Mouse (Mus musculus): ENCODE data around the gene Ppp1ca. TPM values are rescaled to one million over a fixed set of nuclear protein-coding genes. Genes with fewer than 3 reads are reported as not detected.
A peak's percentile ranks its signal among the peaks of the same experiment; 100 is the strongest.

The Ppp1ca gene
- polyA plus RNA-seq, 1 experiment from 2014 or later = 1,005 TPM

- peaks cover 62% of the 10 kb centered on the region for H3K4me1 ChIP-seq (replicated peaks)
- peaks cover 91% of the 10 kb centered on the region for H3K27me3 ChIP-seq (ENCODE audit: insufficient read depth, poor library complexity, severe bottlenecking)
- no peaks in the 10 kb centered on the region for H3K9me3 ChIP-seq
- peak within 1 kb of the TSS; percentile 87 for H3K27ac ChIP-seq
- under 1% methylated on average over 49 of the region's 49 CpGs for whole genome bisulfite sequencing
- peak; percentile 57 for DNase-seq (ENCODE audit: low spot score)
- H3K4me3 ChIP-seq = peak within 1 kb of the TSS; percentile 70
- H3K36me3 ChIP-seq = no peaks in the 10 kb centered on the region
Measured at GRCm38 (mm10) chr19:4214071-4214770, 22.4 kb downstream of the Ppp1ca start, which contains the start of the genes Clcf1 and AC109138.7. Clcf1 (plus strand) TSS chr19:4214238. AC109138.7 (plus strand) TSS chr19:4214357.

DNA sequence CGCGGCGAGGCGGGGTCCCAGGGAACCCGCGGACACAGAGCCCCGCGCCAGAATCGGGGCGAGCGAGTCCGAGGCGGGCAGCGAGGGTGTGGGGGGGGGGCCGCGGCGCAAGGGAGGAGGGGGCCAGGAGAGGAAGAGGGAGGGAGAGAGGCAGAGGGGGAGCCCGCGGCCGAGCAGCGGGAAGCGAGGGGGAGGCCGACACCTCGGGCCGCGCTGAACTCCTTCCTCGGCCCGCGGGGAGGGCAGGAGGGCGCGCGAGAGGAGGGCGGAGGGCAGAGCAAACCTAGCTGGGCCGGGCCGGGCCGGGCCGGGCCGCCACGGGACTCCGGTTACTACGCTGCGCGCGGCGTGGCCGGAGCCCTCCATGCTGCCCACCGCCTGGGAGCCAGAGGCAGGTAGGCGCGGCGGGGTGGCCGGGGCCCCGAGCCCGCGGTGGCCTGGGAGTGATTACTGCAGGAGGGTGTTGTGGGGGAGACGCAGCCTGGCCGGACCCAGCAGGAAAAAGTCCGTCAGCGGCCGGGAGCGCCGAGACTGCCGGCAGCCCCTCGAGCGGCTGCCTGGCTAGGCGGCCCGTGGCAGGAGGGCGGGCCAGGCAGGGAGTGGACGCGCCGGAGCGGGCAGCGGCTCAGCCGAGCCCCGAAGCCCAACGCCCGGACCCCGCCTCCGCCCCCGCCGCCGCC, 23.0 kb downstream of the Ppp1ca start:
- Histone ChIP-seq H3K4me3 (peak overlapping the region; percentile 70), H3K27ac (peak overlapping the region; percentile 87), H3K27me3 (ENCODE audit: insufficient read depth, poor library complexity, severe bottlenecking) (peaks cover 92% of the 10 kb centered on the region), H3K4me1 (replicated peaks) (peaks cover 62% of the 10 kb centered on the region), H3K36me3 (no peaks in the 10 kb centered on the region), H3K9me3 (no peaks in the 10 kb centered on the region)
- WGBS = under 1% methylated on average over 78 of the region's 81 CpGs
- peak; percentile 64 for DNase-seq (ENCODE audit: low spot score)

GRCm38 (mm10) chr19:4215451-4215840, 23.6 kb downstream of the Ppp1ca start:
- WGBS = 4% methylated on average over 16 of the region's 21 CpGs
- peaks cover 62% of the 10 kb centered on the region for H3K4me1 ChIP-seq (replicated peaks)
- H3K4me3 ChIP-seq = peak overlapping the region; percentile 70
- peaks cover 93% of the 10 kb centered on the region for H3K27me3 ChIP-seq (ENCODE audit: insufficient read depth, poor library complexity, severe bottlenecking)
- peak overlapping the region; percentile 87 for H3K27ac ChIP-seq
- H3K9me3 ChIP-seq = no peaks in the 10 kb centered on the region
- no peak for DNase-seq (ENCODE audit: low spot score)
- no peaks in the 10 kb centered on the region for H3K36me3 ChIP-seq

GRCm38 (mm10) chr19:4216041-4216685, 24.3 kb downstream of the Ppp1ca start:
- peak overlapping the region; percentile 70; the same call in 1 of the 2 replicates for H3K4me3 ChIP-seq
- peaks cover 67% of the 10 kb centered on the region for H3K4me1 ChIP-seq (replicated peaks)
- H3K9me3 ChIP-seq = no peaks in the 10 kb centered on the region
- DNase-seq (ENCODE audit: low spot score) = peak; percentile 51
- H3K27me3 ChIP-seq (ENCODE audit: insufficient read depth, poor library complexity, severe bottlenecking) = peaks cover 87% of the 10 kb centered on the region
- WGBS = 19% methylated on average over 14 of the region's 14 CpGs
- H3K27ac ChIP-seq = no peak overlapping the region
- no peaks in the 10 kb centered on the region for H3K36me3 ChIP-seq

GRCm38 (mm10) chr19:4217140-4217539, 25.3 kb downstream of the Ppp1ca start:
- WGBS = 15% methylated on average over 5 of the region's 5 CpGs

DNA sequence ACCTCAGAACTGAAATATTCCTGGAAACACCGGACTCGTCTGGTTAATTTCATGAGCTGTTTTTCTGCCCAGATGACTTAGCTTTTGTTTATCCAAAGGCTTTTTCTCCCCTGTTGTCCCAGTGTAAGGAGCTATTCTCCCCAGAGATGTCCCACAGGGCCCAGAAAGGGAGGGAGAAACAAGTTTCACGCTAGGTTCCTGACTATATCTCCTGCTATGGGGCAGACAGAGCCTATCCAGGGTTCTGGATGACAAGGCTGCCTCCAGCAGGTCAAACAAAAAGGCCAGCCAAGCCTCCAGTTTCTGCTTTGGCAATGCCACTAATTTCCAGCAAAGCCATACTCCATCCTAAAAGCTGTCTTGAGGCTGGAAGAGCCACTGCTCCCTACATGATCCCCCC, 26.0 kb downstream of the Ppp1ca start:
- Histone ChIP-seq H3K4me3 (no peak overlapping the region), H3K9me3 (no peaks in the 10 kb centered on the region), H3K4me1 (replicated peaks) (peaks cover 57% of the 10 kb centered on the region), H3K27me3 (ENCODE audit: insufficient read depth, poor library complexity, severe bottlenecking) (peaks cover 79% of the 10 kb centered on the region), H3K36me3 (no peaks in the 10 kb centered on the region), H3K27ac (no peak overlapping the region)
- DNase-seq (ENCODE audit: low spot score) = no peak
- 48% methylated on average over 3 of the region's 3 CpGs for WGBS

More at GRCm38 (mm10) chr19:4217140-4217539, 25.3 kb downstream of the Ppp1ca start:
- H3K4me3 ChIP-seq = no peak overlapping the region
- no peaks in the 10 kb centered on the region for H3K36me3 ChIP-seq
- no peaks in the 10 kb centered on the region for H3K9me3 ChIP-seq
- H3K27me3 ChIP-seq (ENCODE audit: insufficient read depth, poor library complexity, severe bottlenecking) = peaks cover 84% of the 10 kb centered on the region
- no peak for DNase-seq (ENCODE audit: low spot score)
- H3K4me1 ChIP-seq (replicated peaks) = peaks cover 59% of the 10 kb centered on the region
- no peak overlapping the region for H3K27ac ChIP-seq

DNA sequence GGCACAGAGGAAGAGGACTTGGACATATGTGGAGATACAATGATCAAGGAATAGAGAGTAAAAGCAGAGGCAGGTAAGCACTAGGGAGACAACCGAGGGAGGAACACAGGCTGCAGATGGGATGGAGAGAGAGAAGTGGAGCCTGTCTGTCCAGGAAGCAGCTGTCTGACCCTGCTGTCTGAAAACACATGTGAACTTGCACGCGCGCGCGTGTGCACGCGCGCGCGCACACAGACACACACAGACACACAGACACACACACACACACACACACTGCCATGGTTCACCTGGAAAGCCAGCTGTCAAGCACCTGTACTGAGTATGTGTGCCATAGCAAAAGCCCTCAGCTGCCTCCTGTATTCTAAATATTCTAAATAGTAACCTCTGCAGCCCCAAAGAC, 26.4 kb downstream of the Ppp1ca start:
- Histone ChIP-seq H3K9me3 (no peaks in the 10 kb centered on the region), H3K4me1 (replicated peaks) (peaks cover 53% of the 10 kb centered on the region), H3K36me3 (no peaks in the 10 kb centered on the region), H3K27ac (no peak overlapping the region), H3K4me3 (no peak overlapping the region), H3K27me3 (ENCODE audit: insufficient read depth, poor library complexity, severe bottlenecking) (peaks cover 75% of the 10 kb centered on the region)
- WGBS = 93% methylated on average over 11 of the region's 11 CpGs
- DNase-seq (ENCODE audit: low spot score) = no peak

GRCm38 (mm10) chr19:4218784-4219183, 26.9 kb downstream of the Ppp1ca start:
- Histone ChIP-seq H3K4me3 (no peak overlapping the region), H3K36me3 (no peaks in the 10 kb centered on the region), H3K27me3 (ENCODE audit: insufficient read depth, poor library complexity, severe bottlenecking) (peaks cover 70% of the 10 kb centered on the region), H3K4me1 (replicated peaks) (peaks cover 48% of the 10 kb centered on the region), H3K9me3 (no peaks in the 10 kb centered on the region), H3K27ac (no peak overlapping the region)
- 74% methylated on average over 1 of the region's 1 CpGs for WGBS
- no peak for DNase-seq (ENCODE audit: low spot score)

DNA sequence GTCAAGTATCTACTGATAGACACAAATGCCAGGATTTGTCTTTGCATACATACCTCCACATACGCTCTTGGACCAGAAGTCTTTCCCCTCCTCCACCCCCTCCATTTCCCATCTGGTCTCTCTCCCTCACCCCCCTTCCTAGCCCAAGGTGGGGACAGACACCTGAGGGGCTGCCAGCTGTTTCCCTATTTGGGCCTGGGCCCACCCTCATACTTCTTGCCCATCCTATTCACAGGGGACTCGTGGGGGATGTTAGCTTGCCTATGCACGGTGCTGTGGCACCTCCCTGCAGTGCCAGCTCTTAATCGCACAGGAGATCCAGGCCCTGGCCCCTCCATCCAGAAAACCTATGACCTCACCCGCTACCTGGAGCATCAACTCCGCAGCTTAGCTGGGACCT, 28.1 kb downstream of the Ppp1ca start:
- Histone ChIP-seq H3K4me1 (replicated peaks) (peaks cover 37% of the 10 kb centered on the region), H3K27ac (no peak overlapping the region), H3K4me3 (no peak overlapping the region), H3K9me3 (no peaks in the 10 kb centered on the region), H3K27me3 (ENCODE audit: insufficient read depth, poor library complexity, severe bottlenecking) (peaks cover 58% of the 10 kb centered on the region), H3K36me3 (no peaks in the 10 kb centered on the region)
- DNase-seq (ENCODE audit: low spot score) = no peak
- 83% methylated on average over 6 of the region's 6 CpGs for WGBS

DNA sequence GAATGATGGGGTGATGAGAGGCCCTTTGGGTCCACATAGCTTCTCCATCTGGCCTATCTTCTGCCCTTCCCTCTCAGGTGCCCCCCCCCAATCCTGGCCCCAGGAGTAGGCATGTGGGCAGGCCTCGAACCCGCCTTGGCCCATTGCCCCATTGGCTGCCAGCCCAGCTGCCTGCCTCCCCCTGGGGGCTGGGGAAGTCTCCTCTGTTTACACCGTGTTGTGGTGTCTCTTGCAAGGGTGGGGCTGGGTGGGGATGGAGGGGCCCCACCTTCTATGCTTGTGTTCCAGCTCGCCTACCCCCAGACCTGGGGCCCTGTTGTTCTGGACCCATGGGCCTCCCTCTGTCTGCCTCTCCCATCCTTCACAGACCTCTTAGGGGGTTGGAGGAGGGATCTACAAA, 28.6 kb downstream of the Ppp1ca start:
- no peak overlapping the region for H3K4me3 ChIP-seq
- no peak overlapping the region for H3K27ac ChIP-seq
- H3K9me3 ChIP-seq = no peaks in the 10 kb centered on the region
- peaks cover 32% of the 10 kb centered on the region for H3K4me1 ChIP-seq (replicated peaks)
- H3K27me3 ChIP-seq (ENCODE audit: insufficient read depth, poor library complexity, severe bottlenecking) = peaks cover 53% of the 10 kb centered on the region
- no peaks in the 10 kb centered on the region for H3K36me3 ChIP-seq
- WGBS = 68% methylated on average over 4 of the region's 4 CpGs
- DNase-seq (ENCODE audit: low spot score) = no peak

DNA sequence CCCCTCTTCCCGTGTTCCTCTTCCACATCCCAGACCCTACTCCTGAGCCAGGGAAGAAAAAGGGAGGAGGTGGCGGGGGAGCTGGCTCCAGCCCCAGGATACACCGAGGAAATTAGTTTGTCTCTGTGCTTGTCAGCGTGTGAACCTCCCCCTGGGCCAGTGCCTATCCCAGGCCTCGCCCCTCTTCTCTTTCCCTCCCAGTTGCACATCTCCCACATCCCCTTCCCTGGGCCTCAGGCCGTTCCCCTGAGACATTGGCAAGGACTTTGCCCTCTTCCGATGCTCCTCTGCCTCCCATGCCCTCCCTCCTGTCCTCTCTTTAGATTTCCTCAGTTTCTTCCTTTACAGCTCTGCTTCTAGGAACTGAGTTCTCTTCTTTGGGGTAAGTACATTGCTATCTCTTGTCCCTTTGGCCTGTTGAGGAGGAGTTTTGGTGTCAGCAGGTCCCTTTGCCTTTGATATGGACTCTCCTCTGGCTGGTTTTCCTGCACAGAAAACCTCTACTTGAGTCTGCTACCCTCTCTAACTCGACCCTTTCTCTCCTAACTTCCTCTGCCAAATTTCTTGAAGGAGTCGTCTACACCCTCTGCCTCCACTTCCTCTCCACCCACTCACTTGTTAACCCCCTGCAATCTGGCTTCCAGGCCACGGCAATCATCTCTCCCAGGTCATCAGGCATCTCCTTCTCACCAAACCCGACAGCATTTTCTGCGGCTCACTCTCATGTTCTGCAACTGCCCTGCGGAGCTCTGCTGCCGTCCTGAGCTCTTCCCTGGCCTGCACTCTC, 29.3 kb downstream of the Ppp1ca start:
- H3K9me3 ChIP-seq = no peaks in the 10 kb centered on the region
- no peaks in the 10 kb centered on the region for H3K36me3 ChIP-seq
- H3K4me3 ChIP-seq = no peak overlapping the region
- no peak overlapping the region for H3K27ac ChIP-seq
- peaks cover 24% of the 10 kb centered on the region for H3K4me1 ChIP-seq (replicated peaks)
- 43% methylated on average over 14 of the region's 14 CpGs for WGBS
- peaks cover 49% of the 10 kb centered on the region for H3K27me3 ChIP-seq (ENCODE audit: insufficient read depth, poor library complexity, severe bottlenecking)
- no peak for DNase-seq (ENCODE audit: low spot score)

DNA sequence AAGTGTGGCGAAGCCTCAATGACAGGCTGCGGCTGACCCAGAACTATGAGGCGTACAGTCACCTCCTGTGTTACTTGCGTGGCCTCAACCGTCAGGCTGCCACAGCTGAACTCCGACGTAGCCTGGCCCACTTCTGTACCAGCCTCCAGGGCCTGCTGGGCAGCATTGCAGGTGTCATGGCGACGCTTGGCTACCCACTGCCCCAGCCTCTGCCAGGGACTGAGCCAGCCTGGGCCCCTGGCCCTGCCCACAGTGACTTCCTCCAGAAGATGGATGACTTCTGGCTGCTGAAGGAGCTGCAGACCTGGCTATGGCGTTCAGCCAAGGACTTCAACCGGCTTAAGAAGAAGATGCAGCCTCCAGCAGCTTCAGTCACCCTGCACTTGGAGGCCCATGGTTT, 30.3 kb downstream of the Ppp1ca start:
- Histone ChIP-seq H3K9me3 (no peaks in the 10 kb centered on the region), H3K27ac (no peak overlapping the region), H3K36me3 (no peaks in the 10 kb centered on the region), H3K27me3 (ENCODE audit: insufficient read depth, poor library complexity, severe bottlenecking) (peaks cover 45% of the 10 kb centered on the region), H3K4me3 (no peak overlapping the region), H3K4me1 (replicated peaks) (peaks cover 14% of the 10 kb centered on the region)
- WGBS = 88% methylated on average over 11 of the region's 11 CpGs
- no peak for DNase-seq (ENCODE audit: low spot score)
